9 mouse cellular contexts compared by ENCODE assay signal in genomic region chr4:101439738-101440389, GRCm38 (mm10). TPM values are rescaled to one million over a fixed set of nuclear protein-coding genes. Genes with fewer than 3 reads are reported as not detected.
DNase-seq lines count a peak whose midpoint lies in the region; ATAC-seq lines count a peak whose summit lies in the region.
"Had no signal": no experiment of that assay in that cellular context is flagged by ENCODE, and none has a peak within 500 bp of the region (broad histone marks: within the 10 kb centered on the region; RNA-seq: fewer than 3 reads in every experiment).

No protein-coding gene starts in this region.

- WGBS in hindbrain, embryonic 16.5 days: 49% methylated on average over 13 of the region's 13 CpGs

- no peak overlapping the region for H3K9ac ChIP-seq in hindbrain, embryonic 16.5 days (ENCODE audit: low read depth, low read length)

- H3K27me3 ChIP-seq in hindbrain, embryonic 16.5 days (replicated peaks; ENCODE audit: control insufficient read depth, insufficient read depth, low read length): no peaks in the 10 kb centered on the region
- H3K27me3 ChIP-seq: CH12.LX had no signal

- peak; percentile 55 for ATAC-seq in hindbrain, embryonic 16.5 days

- peaks cover 23% of the 10 kb centered on the region for H3K4me1 ChIP-seq in hindbrain, embryonic 16.5 days (ENCODE audit: control insufficient read depth, insufficient read depth, low read depth, low read length)

- H3K27ac ChIP-seq in hindbrain, embryonic 16.5 days (ENCODE audit: low read depth, low read length): peak overlapping the region; percentile 19

- DNase-seq in gastrocnemius, adult 18-20 months (ENCODE audit: low spot score): peak; percentile 21
- no peak for DNase-seq in gastrocnemius, postnatal 14 days
- peak; percentile 83 for DNase-seq in MN1 (ENCODE audit: low spot score)
- peak; percentile 26 for DNase-seq in embryo, embryonic 11.5 days (ENCODE audit: low read depth, low spot score)
- DNase-seq in lung, postnatal 14 days: peak; percentile 77
- no peak for DNase-seq in gastrocnemius, postnatal 36 days
- DNase-seq in urinary bladder, adult 2 months (ENCODE audit: low spot score): no peak

- intact Hi-C loops in gastrocnemius, postnatal 14 days (cut with DNase I; ENCODE audit: low total_unique reads): no loop called here
- intact Hi-C loops in gastrocnemius, postnatal 36 days (cut with DNase I): no loop called here

- no peak overlapping the region for H3K4me2 ChIP-seq in hindbrain, embryonic 16.5 days (ENCODE audit: low read length)

- no peaks in the 10 kb centered on the region for H3K36me3 ChIP-seq in hindbrain, embryonic 16.5 days (ENCODE audit: control insufficient read depth, insufficient read depth, low read length)

- H3K9me3 ChIP-seq in hindbrain, embryonic 16.5 days (ENCODE audit: control insufficient read depth, low read length): no peaks in the 10 kb centered on the region

- H3K4me3 ChIP-seq in hindbrain, embryonic 16.5 days (ENCODE audit: low read length): no peak overlapping the region

RNA-seq across cellular contexts. Expression of gene Ak4, which starts 20.8 kb away (rescaled TPM):
- total RNA-seq in gastrocnemius, adult 18-20 months (2021): 1 to 10 TPM; 4.9 to 6.6 TPM
- total RNA-seq in gastrocnemius, postnatal 14 days (2021): 1 to 10 TPM; 3.4 to 4.9 TPM
- polyA plus RNA-seq in hindbrain, embryonic 16.5 days (2015; fragmentation: Nextera tagmentation; extraction: Ambion mirVana): 12.6 and 12.9 TPM in 2 replicates
- total RNA-seq in gastrocnemius, postnatal 36 days (2021): 1 to 10 TPM; 1.1 to 1.9 TPM
- polyA plus RNA-seq in urinary bladder, adult 2 months (2012; rRNA removed): 9.5 and 9.8 TPM in 2 replicates

RNA-seq across cellular contexts. Expression of gene Dnajc6, which starts 56.6 kb away (rescaled TPM):
- under 1 TPM; 0.19 to 0.41 TPM for total RNA-seq in gastrocnemius, adult 18-20 months (2021)
- under 1 TPM; 0.62 to 0.64 TPM for total RNA-seq in gastrocnemius, postnatal 14 days (2021)
- 66.1 and 68.1 TPM in 2 replicates for polyA plus RNA-seq in hindbrain, embryonic 16.5 days (2015; fragmentation: Nextera tagmentation; extraction: Ambion mirVana)
- total RNA-seq in gastrocnemius, postnatal 36 days (2021): under 1 TPM; 0.22 to 0.31 TPM
- 3.4 TPM in 2 replicates for polyA plus RNA-seq in urinary bladder, adult 2 months (2012; rRNA removed)
- total RNA-seq: CH12.LX had no signal

Comparison
In these comparisons a context has a peak if more than half of its experiments do, and no peak if none do; other contexts are left out.
1. DNase-seq: peak in gastrocnemius, adult 18-20 months (single experiment), MN1 (single experiment), embryo, embryonic 11.5 days (single experiment) and lung, postnatal 14 days (single experiment); none in gastrocnemius, postnatal 14 days (single experiment), gastrocnemius, postnatal 36 days (0 of 2) and urinary bladder, adult 2 months (single experiment).